Mouse (Mus musculus): Measurements from ENCODE around the gene Phospho1. TPM values are rescaled to one million over a fixed set of nuclear protein-coding genes. Genes with fewer than 3 reads are reported as not detected.

Gene Phospho1
- polyA plus RNA-seq, 2 experiments = 2.5 to 35.5 TPM

DNA sequence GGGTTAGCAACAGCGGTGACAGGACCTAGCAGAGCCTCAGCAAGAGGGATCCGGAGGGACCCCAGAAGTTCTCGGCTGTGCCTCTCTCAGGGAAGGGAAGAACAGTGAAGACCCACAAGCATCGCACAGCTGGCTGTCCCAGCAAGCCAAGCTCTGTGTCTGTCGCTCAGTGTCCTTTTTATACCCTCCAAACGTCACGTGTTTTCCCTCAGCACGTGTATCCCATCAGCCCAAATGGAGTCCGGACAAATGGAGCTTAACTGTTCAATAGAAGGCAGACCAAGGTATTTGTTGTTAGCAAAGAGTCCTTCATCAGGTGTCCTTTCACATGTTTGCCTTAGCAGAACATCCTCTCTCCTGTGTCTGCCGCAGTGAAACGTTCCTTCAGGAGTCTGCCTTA, 42.7 kb upstream of the Phospho1 start:
- TF ChIP-seq POLR2A (IDR thresholded peaks at IDR 0.05; ENCODE audit: borderline replicate concordance, extremely low read depth, insufficient read depth, insufficient read length) = no peak
- 82% methylated on average over 11 of the region's 11 CpGs for WGBS
- Histone ChIP-seq H3K4me3 (replicated peaks; ENCODE audit: low read length) (no peak overlapping the region), H3K4me1 (ENCODE audit: control insufficient read depth, insufficient read depth, low read length) (no peaks in the 10 kb centered on the region), H3K9ac (ENCODE audit: low read depth, low read length, severe bottlenecking) (no peak overlapping the region), H3K27me3 (ENCODE audit: control insufficient read depth, insufficient read depth, low read length) (no peaks in the 10 kb centered on the region), H3K36me3 (ENCODE audit: control insufficient read depth, insufficient read depth, low read length) (no peaks in the 10 kb centered on the region), H3K9me3 (ENCODE audit: control insufficient read depth, low read length) (no peaks in the 10 kb centered on the region), H3K27ac (replicated peaks; ENCODE audit: low read depth, low read length) (no peak overlapping the region), H3K4me2 (replicated peaks; ENCODE audit: low read depth, low read length, severe bottlenecking) (no peak overlapping the region)
- ATAC-seq (ENCODE audit: low FRiP score, low read depth) (no peak), DNase-seq (ENCODE audit: low spot score) (no peak)

DNA sequence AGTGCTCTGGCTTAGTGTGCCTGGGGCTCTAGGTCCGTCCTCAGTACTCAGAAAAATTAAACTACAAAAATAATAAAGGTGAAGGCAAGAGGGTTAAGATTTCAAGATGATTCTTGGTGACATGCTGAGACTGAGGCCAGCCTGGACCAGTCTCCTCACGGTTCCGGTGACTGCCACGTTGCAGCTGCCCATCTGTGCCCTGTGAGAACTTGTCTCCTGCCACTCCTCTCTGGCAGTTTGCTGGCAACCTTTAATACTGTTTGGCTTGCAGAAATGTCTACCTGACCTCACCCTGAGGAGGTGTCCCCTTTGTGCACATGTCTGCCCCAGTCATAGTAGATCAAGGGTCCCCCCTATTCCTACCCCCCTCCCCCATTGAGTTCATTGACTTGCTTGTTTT, 40.8 kb upstream of the Phospho1 start:
- no peak for ATAC-seq (ENCODE audit: low FRiP score, low read depth)
- H3K27ac ChIP-seq (replicated peaks; ENCODE audit: low read depth, low read length) = no peak overlapping the region
- H3K9me3 ChIP-seq (ENCODE audit: control insufficient read depth, low read length) = no peaks in the 10 kb centered on the region
- 80% methylated on average over 4 of the region's 4 CpGs for WGBS
- no peak overlapping the region for H3K9ac ChIP-seq (ENCODE audit: low read depth, low read length, severe bottlenecking)
- no peaks in the 10 kb centered on the region for H3K27me3 ChIP-seq (ENCODE audit: control insufficient read depth, insufficient read depth, low read length)
- no peak overlapping the region for H3K4me3 ChIP-seq (replicated peaks; ENCODE audit: low read length)
- H3K4me2 ChIP-seq (replicated peaks; ENCODE audit: low read depth, low read length, severe bottlenecking) = no peak overlapping the region
- DNase-seq (ENCODE audit: low spot score) = no peak
- H3K36me3 ChIP-seq (ENCODE audit: control insufficient read depth, insufficient read depth, low read length) = no peaks in the 10 kb centered on the region
- TF ChIP-seq POLR2A (IDR thresholded peaks at IDR 0.05; ENCODE audit: borderline replicate concordance, extremely low read depth, insufficient read depth, insufficient read length) = no peak
- H3K4me1 ChIP-seq (ENCODE audit: control insufficient read depth, insufficient read depth, low read length) = no peaks in the 10 kb centered on the region

DNA sequence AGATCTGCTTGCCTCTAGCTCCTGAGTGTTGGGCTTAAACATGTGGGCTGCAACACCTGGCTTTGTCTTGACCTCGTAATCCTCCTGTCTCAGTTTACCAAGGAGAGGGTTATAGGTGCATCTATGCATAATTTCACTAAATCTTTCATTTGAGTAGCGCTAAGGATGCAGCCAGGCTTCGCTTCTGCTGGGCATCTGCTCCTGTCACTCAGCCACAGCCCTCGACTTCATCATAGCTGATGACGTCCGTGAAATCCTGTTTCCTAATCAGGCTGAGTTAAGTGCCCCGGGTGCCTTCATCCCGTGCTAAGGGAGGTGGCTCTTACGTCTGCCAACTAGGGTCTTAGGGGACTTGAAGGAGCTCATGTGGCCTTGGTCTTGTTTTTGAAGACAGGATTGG, 40.3 kb upstream of the Phospho1 start:
- WGBS = 82% methylated on average over 9 of the region's 9 CpGs
- TF ChIP-seq POLR2A (IDR thresholded peaks at IDR 0.05; ENCODE audit: borderline replicate concordance, extremely low read depth, insufficient read depth, insufficient read length) = no peak

DNA sequence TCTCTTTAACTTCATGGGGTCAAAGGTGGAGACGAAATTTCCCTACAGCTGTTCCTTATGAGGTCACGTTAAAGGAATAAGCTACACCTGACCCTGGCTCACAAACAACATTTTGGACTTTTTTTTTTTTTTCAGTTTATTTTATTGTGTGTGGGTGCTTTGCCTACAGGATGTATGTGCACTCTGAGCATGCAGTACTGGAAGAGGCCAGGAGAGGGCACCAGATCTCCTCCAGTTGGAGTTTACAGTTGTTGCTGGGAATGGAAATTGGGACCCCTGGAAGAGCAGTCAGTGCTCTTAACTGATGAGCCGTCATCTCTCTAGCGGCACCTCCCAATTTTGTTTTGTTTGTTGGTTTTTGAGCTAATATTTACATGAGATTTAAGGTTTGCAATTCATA, 38.6 kb upstream of the Phospho1 start:
- Histone ChIP-seq H3K27ac (replicated peaks; ENCODE audit: low read depth, low read length) (no peak overlapping the region), H3K4me3 (replicated peaks; ENCODE audit: low read length) (no peak overlapping the region), H3K27me3 (ENCODE audit: control insufficient read depth, insufficient read depth, low read length) (no peaks in the 10 kb centered on the region), H3K9me3 (ENCODE audit: control insufficient read depth, low read length) (no peaks in the 10 kb centered on the region), H3K36me3 (ENCODE audit: control insufficient read depth, insufficient read depth, low read length) (no peaks in the 10 kb centered on the region), H3K4me1 (ENCODE audit: control insufficient read depth, insufficient read depth, low read length) (no peaks in the 10 kb centered on the region), H3K4me2 (replicated peaks; ENCODE audit: low read depth, low read length, severe bottlenecking) (no peak overlapping the region), H3K9ac (ENCODE audit: low read depth, low read length, severe bottlenecking) (no peak overlapping the region)
- DNase-seq (ENCODE audit: low spot score) = no peak
- ATAC-seq (ENCODE audit: low FRiP score, low read depth) = no peak
- 91% methylated on average over 4 of the region's 4 CpGs for WGBS
- TF ChIP-seq POLR2A (IDR thresholded peaks at IDR 0.05; ENCODE audit: borderline replicate concordance, extremely low read depth, insufficient read depth, insufficient read length) = no peak

More for the DNA sequence above, 40.3 kb upstream of the Phospho1 start:
- ATAC-seq (ENCODE audit: low FRiP score, low read depth) = no peak
- Histone ChIP-seq H3K27ac (replicated peaks; ENCODE audit: low read depth, low read length) (no peak overlapping the region), H3K9ac (ENCODE audit: low read depth, low read length, severe bottlenecking) (no peak overlapping the region), H3K27me3 (ENCODE audit: control insufficient read depth, insufficient read depth, low read length) (no peaks in the 10 kb centered on the region), H3K4me1 (ENCODE audit: control insufficient read depth, insufficient read depth, low read length) (no peaks in the 10 kb centered on the region), H3K36me3 (ENCODE audit: control insufficient read depth, insufficient read depth, low read length) (no peaks in the 10 kb centered on the region), H3K4me3 (replicated peaks; ENCODE audit: low read length) (no peak overlapping the region), H3K9me3 (ENCODE audit: control insufficient read depth, low read length) (no peaks in the 10 kb centered on the region), H3K4me2 (replicated peaks; ENCODE audit: low read depth, low read length, severe bottlenecking) (no peak overlapping the region)
- DNase-seq (ENCODE audit: low spot score) = peak; percentile 15

- Histone ChIP-seq H3K4me1 (ENCODE audit: control insufficient read depth, insufficient read depth, low read length) (no peaks in the 10 kb centered on the region), H3K36me3 (ENCODE audit: control insufficient read depth, insufficient read depth, low read length) (no peaks in the 10 kb centered on the region), H3K27ac (replicated peaks; ENCODE audit: low read depth, low read length) (no peak overlapping the region), H3K27me3 (ENCODE audit: control insufficient read depth, insufficient read depth, low read length) (no peaks in the 10 kb centered on the region), H3K4me3 (replicated peaks; ENCODE audit: low read length) (no peak overlapping the region), H3K4me2 (replicated peaks; ENCODE audit: low read depth, low read length, severe bottlenecking) (no peak overlapping the region), H3K9ac (ENCODE audit: low read depth, low read length, severe bottlenecking) (no peak overlapping the region), H3K9me3 (ENCODE audit: control insufficient read depth, low read length) (no peaks in the 10 kb centered on the region)
- no peak for TF ChIP-seq POLR2A (IDR thresholded peaks at IDR 0.05; ENCODE audit: borderline replicate concordance, extremely low read depth, insufficient read depth, insufficient read length)
- 90% methylated on average over 6 of the region's 6 CpGs for WGBS
- DNase-seq (ENCODE audit: low spot score) (no peak), ATAC-seq (ENCODE audit: low FRiP score, low read depth) (no peak)
Measured at GRCm38 (mm10) chr11:95786511-95786910, 37.8 kb upstream of the Phospho1 start.

DNA sequence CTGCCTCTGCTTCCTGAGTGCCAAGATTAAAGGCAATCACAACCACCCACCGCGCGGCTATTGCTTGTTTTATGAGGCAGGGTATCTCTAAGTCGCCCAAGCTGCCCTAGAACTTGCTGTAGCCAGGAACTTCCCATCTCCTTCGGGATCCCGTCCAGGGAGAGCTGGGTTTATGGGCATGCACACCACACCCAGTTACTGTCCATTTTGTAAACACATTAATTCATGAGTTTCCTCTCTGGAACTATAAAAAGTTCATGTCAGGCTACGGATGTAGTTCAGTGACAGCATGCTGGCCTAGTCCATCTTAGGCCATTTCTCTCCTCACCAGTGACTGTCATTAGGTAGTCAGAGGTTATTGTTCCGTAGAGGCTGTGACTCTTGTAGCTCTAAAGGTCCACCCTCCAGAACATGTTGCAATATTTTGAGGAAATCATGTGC, 34.8 kb upstream of the Phospho1 start:
- no peak overlapping the region for H3K27ac ChIP-seq (replicated peaks; ENCODE audit: low read depth, low read length)
- H3K27me3 ChIP-seq (ENCODE audit: control insufficient read depth, insufficient read depth, low read length) = no peaks in the 10 kb centered on the region
- WGBS = 81% methylated on average over 8 of the region's 8 CpGs
- ATAC-seq (ENCODE audit: low FRiP score, low read depth) (no peak), DNase-seq (ENCODE audit: low spot score) (no peak)
- no peaks in the 10 kb centered on the region for H3K36me3 ChIP-seq (ENCODE audit: control insufficient read depth, insufficient read depth, low read length)
- H3K4me2 ChIP-seq (replicated peaks; ENCODE audit: low read depth, low read length, severe bottlenecking) = no peak overlapping the region
- H3K4me3 ChIP-seq (replicated peaks; ENCODE audit: low read length) = no peak overlapping the region
- no peak overlapping the region for H3K9ac ChIP-seq (ENCODE audit: low read depth, low read length, severe bottlenecking)
- H3K4me1 ChIP-seq (ENCODE audit: control insufficient read depth, insufficient read depth, low read length) = peaks cover 5% of the 10 kb centered on the region; the same call in 1 of the 2 replicates
- no peaks in the 10 kb centered on the region for H3K9me3 ChIP-seq (ENCODE audit: control insufficient read depth, low read length)
- TF ChIP-seq POLR2A (IDR thresholded peaks at IDR 0.05; ENCODE audit: borderline replicate concordance, extremely low read depth, insufficient read depth, insufficient read length) = no peak
